Mouse (Mus musculus) intestine, embryonic 15.5 days (tissue): ENCODE results near the gene Sla2. TPM values are rescaled to one million over a fixed set of nuclear protein-coding genes. Genes with fewer than 3 reads are reported as not detected.
"Not testable (repeated sequence)": the region's sequence is repeated elsewhere in the genome, so short reads cannot be mapped to it uniquely, and the experiment has no call there.

ENCODE experiments used
- ATAC-seq: fragments of 200-750 bp; cut with Nextera tagmentation; 2 replicates; pipeline ENCODE4 v1.8.0; 2017; ENCODE audit warnings: moderate TSS enrichment, moderate library complexity
- H3K27ac ChIP-seq: fragments of 300-500 bp; sonication (generic); 2 replicates; pipeline ENCODE4 v1.5.1; 2015; ENCODE audit warnings: mild to moderate bottlenecking, inconsistent platforms
- H3K27me3 ChIP-seq: fragments of 300-500 bp; sonication (generic); replicated peaks from 2 replicates; pipeline ENCODE4 v1.6.1; 2015; ENCODE audit warnings: inconsistent platforms
- H3K36me3 ChIP-seq: fragments of 300-500 bp; sonication (generic); 2 replicates; pipeline ENCODE4 v1.6.1; 2015; ENCODE audit warnings: inconsistent platforms
- H3K4me1 ChIP-seq: fragments of 300-500 bp; sonication (generic); replicated peaks from 2 replicates; pipeline ENCODE4 v1.6.1; 2015; ENCODE audit warnings: inconsistent platforms
- H3K4me2 ChIP-seq: fragments of 300-500 bp; sonication (generic); replicated peaks from 2 replicates; pipeline ENCODE4 v1.6.1; 2015; ENCODE audit warnings: mild to moderate bottlenecking, inconsistent platforms
- H3K4me3 ChIP-seq: fragments of 300-500 bp; sonication (generic); replicated peaks from 2 replicates; pipeline ENCODE4 v1.5.1; 2015; ENCODE audit warnings: inconsistent platforms
- H3K9ac ChIP-seq: fragments of 300-500 bp; sonication (generic); 2 replicates; pipeline ENCODE4 v1.6.1; 2015; ENCODE audit warnings: inconsistent platforms
- H3K9me3 ChIP-seq: fragments of 300-500 bp; sonication (generic); 2 replicates; pipeline ENCODE4 v1.6.1; 2016; ENCODE audit warnings: inconsistent platforms
- WGBS: fragments of 180-500 bp; shearing (Covaris S2); methylation state at CpG from one replicate; pipeline ENCODE4 v1.1.7; 2015; 5-methylcytosine and 5-hydroxymethylcytosine counted together
- polyA plus RNA-seq: library from polyadenylated mRNA; unstranded; fragments of >200 nt; fragmentation: Nextera tagmentation; extraction: Ambion mirVana; gene quantifications from 2 replicates; pipeline ENCODE4 v1.2.1, GENCODE M21; 2015

Gene Sla2
- polyA plus RNA-seq, 1 experiment from 2014 or later = 0.53 TPM

DNA sequence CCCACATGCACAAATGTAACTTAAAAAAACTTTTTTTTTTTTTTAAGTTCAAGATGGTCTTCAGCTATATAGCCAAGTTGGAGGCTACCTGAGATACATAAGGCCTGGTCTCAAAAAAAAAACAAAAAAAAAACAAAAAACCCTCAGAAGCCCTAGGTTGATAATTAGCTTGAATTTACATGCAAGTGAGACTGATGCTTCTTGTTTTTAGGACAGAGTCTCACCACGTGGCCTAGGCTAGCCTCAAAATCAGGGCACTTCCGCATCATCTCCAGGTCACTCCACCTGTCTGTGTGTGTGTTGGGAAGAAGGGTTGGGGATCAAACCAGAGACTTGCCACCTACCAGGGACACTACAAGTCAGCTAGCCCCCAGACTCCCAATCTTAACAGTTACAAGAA is 29.2 kb downstream of the Sla2 start, which contains the start of gene 4930518I15Rik:
Gene 4930518I15Rik (minus strand): TSS at position 112 of the 400 bp plus-strand sequence.
- Histone ChIP-seq H3K9ac (no peak within 1 kb of the TSS), H3K4me3 (no peak within 1 kb of the TSS), H3K4me2 (no peak within 1 kb of the TSS), H3K27me3 (no peaks in the 10 kb centered on the region), H3K9me3 (no peaks in the 10 kb centered on the region), H3K27ac (peak within 1 kb of the TSS; percentile 56), H3K36me3 (peaks cover 6% of the 10 kb centered on the region; the same call in 1 of the 2 replicates), H3K4me1 (peaks cover 4% of the 10 kb centered on the region)
- no peak for ATAC-seq
- WGBS = 82% methylated on average over 2 of the region's 2 CpGs

DNA sequence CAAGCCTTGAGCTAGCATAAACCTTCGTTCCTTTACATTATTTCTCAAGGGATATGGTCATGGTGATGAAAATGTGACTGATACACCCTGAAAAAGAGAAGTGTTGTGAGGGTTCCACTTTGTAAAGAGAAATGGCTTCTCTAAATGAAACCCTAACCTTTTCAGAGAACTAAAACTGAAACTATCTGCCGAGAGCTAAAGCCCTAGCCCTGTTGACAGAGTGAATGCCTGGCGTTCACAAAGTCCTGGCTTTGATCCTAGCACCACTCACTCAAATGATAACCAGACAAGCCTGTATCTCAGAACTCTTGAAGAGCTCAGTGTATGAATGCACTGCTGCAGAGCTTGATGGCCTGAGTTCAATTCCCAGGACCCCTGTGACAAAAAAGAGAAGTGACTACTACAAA is 29.6 kb downstream of the Sla2 start:
- no peak overlapping the region for H3K27ac ChIP-seq
- no peak for ATAC-seq
- H3K9me3 ChIP-seq = no peaks in the 10 kb centered on the region
- 63% methylated on average over 3 of the region's 3 CpGs for WGBS
- H3K4me3 ChIP-seq = no peak overlapping the region
- H3K27me3 ChIP-seq = no peaks in the 10 kb centered on the region
- H3K9ac ChIP-seq = no peak overlapping the region
- peaks cover 6% of the 10 kb centered on the region; the same call in 1 of the 2 replicates for H3K36me3 ChIP-seq
- H3K4me2 ChIP-seq = no peak overlapping the region
- peaks cover 4% of the 10 kb centered on the region for H3K4me1 ChIP-seq

DNA sequence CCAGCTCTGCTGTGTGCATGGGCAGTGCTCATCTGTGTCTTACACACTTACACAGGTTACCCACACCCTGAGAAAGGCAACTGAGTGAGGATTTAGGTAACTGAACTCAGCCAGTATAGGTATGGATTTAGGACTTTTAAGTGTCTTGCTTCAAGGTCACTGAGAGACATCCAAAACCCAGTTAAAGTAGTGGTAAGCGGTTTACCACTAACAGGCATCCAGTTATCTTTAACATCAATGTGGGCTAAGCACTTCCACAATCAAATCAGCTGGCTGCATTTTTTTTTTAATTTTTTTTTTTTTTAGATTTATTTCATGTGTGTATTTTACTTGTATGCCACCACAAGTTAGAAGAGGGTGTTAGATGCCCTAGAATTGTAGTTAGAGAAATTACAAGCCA is 30.7 kb downstream of the Sla2 start:
- no peaks in the 10 kb centered on the region for H3K9me3 ChIP-seq
- peaks cover 14% of the 10 kb centered on the region for H3K36me3 ChIP-seq
- no peak for ATAC-seq

DNA sequence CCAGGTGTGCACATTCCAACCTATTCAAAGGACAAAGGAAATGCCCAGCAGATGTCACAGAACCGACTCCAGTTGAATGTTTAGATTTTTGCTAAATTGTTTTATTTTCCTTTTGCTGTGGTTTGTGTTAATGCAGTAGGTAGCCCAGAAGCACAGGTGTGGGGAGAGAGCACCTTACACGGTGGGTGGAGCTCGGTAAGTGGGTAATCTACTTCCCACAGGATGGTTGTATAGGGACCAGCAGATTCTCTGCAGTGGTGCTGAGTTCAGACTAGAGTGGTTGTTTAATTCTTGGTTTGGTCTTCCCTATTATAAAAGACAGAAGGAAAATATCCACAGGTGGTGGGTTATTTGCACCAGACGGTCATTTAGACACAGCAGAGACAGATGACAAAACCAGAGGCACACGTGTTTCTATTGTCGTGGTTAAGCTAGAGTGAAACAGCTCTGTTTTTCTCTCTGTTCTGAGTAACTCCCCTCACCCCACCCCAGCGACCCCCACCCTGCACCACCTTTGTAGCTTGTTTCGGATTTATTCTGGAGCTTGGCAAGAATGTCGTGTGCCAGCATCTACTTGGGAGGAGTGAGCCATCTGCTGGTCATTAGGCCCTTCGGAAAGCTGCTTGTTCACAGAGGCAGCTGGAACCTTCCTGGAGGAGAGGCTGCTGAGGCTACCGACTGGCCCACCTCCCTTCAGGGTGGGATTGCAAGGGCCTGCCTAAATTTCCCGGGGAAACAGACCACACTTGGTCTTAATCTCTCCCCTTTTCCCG is 32.8 kb downstream of the Sla2 start:
- WGBS = 45% methylated on average over 13 of the region's 13 CpGs
- H3K36me3 ChIP-seq = peaks cover 26% of the 10 kb centered on the region
- H3K4me1 ChIP-seq, H3K4me3 ChIP-seq, ATAC-seq, H3K27ac ChIP-seq, H3K9me3 ChIP-seq, H3K27me3 ChIP-seq, H3K9ac ChIP-seq, H3K4me2 ChIP-seq: not testable (repeated sequence)

More for the DNA sequence above, 30.7 kb downstream of the Sla2 start:
- no peak overlapping the region for H3K27ac ChIP-seq
- no peak overlapping the region for H3K4me2 ChIP-seq
- H3K9ac ChIP-seq = no peak overlapping the region
- H3K4me1 ChIP-seq = no peaks in the 10 kb centered on the region; the same call in 1 of the 2 replicates
- WGBS = 88% methylated on average over 1 of the region's 1 CpGs
- no peaks in the 10 kb centered on the region for H3K27me3 ChIP-seq
- H3K4me3 ChIP-seq = no peak overlapping the region

DNA sequence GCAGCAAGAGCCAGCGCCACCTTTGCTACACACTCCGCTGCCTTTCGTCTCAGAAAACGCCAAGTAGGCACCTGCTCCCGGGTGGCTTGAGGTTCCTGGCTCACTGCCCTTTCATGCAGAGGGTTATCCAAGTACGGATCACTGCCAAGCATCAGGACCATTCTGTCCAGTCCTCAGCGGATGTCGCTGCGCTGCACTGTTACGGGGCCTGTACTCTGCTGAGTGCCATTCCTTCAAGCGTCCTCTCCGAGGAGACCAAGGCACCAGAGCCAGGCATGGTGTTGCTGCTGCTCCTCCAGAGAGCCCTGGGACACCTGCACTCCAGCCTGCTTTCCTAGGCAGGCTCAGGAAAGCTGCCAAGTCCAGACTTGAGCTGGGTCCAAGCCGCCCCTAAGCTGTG is 33.4 kb downstream of the Sla2 start:
- not testable (repeated sequence) for H3K9ac ChIP-seq, H3K27me3 ChIP-seq, ATAC-seq, H3K27ac ChIP-seq, H3K4me3 ChIP-seq, H3K9me3 ChIP-seq, H3K4me1 ChIP-seq, H3K4me2 ChIP-seq
- H3K36me3 ChIP-seq = peaks cover 26% of the 10 kb centered on the region
- 84% methylated on average over 8 of the region's 13 CpGs for WGBS

DNA sequence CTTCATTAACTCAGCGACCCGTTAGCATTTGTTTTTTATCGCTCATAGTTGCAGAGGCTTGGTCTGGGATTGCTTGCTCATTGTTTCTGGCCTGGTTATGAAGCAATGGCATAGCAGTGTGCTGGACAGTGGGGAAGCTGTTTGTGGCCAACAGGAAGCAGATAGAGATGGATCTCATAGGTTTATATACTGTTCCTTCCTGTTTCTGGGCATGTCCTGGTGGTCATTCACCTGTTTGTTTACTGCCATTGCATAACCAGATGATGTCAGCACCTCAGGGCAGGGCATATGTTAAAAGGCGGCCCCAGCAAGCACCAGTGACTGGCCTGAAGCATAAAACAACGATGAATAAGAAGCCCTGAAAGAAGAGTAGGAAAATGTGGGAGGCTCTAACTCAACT is 36.5 kb downstream of the Sla2 start:
- Histone ChIP-seq H3K4me3 (no peak overlapping the region), H3K27ac (no peak overlapping the region), H3K9ac (no peak overlapping the region), H3K27me3 (no peaks in the 10 kb centered on the region), H3K4me1 (peaks cover 5% of the 10 kb centered on the region), H3K9me3 (no peaks in the 10 kb centered on the region), H3K36me3 (peaks cover 28% of the 10 kb centered on the region), H3K4me2 (no peak overlapping the region)
- no peak for ATAC-seq
- 86% methylated on average over 5 of the region's 5 CpGs for WGBS

DNA sequence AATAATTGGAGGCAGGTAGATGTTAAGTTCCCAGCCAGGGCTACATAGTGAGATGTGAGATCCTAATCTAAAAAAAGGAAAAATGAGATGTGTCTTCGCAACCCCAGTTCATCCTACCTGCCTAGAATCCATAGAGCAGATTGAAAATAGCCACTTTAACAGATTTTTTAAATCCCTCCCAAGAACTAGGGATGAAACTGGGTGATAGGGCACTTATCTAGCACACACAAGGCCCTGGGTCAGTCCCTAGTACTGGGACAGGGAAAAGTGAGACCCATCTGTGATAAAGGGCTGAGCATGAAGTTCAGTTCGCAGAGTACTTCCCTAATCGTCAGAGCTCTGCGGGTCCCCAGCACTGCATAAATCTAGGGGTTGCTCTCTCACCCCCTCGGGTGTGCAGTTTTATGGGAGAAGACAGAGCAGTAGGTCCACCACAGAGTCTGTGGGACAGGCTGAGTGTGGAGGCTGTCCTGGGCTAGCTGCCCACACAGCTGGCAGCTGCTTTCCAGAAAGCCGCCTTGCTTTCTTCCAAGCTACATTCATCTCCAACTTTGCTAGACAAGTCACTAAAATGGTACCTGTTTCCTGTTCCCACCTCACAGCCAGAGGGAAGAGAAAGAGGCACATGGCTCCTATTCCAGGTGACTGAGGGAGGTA is 38.3 kb downstream of the Sla2 start:
- Histone ChIP-seq H3K9ac (no peak overlapping the region), H3K36me3 (peaks cover 28% of the 10 kb centered on the region), H3K27me3 (no peaks in the 10 kb centered on the region), H3K9me3 (no peaks in the 10 kb centered on the region), H3K27ac (no peak overlapping the region), H3K4me1 (peaks cover 20% of the 10 kb centered on the region), H3K4me3 (no peak overlapping the region), H3K4me2 (no peak overlapping the region)
- 80% methylated on average over 6 of the region's 6 CpGs for WGBS
- ATAC-seq = no peak

DNA sequence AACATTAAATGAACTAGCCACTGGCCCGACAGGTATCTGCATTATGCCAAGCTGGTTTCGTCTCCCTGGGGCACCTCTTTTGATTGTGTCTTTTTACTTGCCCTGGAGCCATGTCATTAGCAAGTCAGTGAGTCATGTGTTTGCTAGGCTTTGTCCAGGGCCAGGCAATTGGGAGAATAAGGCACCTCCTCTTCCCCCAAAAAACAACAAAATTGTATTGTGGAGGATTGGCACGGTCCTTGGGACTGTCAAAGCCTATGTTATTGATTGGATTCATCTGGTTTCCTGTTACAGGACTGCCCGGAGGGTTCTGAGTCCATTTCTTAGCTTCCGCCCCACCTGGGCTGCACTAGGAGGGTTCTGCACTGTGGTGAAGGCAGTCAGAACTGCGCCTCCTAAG is 39.3 kb downstream of the Sla2 start:
- peaks cover 28% of the 10 kb centered on the region for H3K36me3 ChIP-seq

DNA sequence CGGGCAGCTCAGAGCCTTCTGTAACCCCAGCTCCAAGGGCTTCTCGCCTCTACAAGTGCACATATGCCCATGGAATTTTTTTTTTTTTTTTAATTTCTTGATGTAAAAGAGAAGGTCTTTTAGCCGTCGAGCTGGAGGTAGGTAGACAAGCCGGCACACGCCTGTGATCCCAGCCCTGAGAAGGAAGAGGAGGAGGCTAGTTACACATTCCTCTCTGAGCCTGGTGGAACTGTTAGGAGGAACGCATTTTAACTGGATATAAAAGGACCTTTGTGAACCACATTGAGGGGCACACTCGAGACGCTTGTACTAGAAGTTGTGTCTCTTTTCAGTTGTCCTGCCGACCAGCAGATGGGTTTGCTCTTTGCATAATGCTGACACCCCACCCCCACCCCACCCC is 42.3 kb downstream of the Sla2 start:
- H3K9me3 ChIP-seq = no peaks in the 10 kb centered on the region
- peak overlapping the region; percentile 6 for H3K27ac ChIP-seq
- H3K36me3 ChIP-seq = peaks cover 12% of the 10 kb centered on the region
- H3K9ac ChIP-seq = no peak overlapping the region
- 57% methylated on average over 10 of the region's 10 CpGs for WGBS
- no peak for ATAC-seq
- H3K4me3 ChIP-seq = no peak overlapping the region
- H3K4me2 ChIP-seq = no peak overlapping the region
- no peaks in the 10 kb centered on the region for H3K27me3 ChIP-seq
- peaks cover 45% of the 10 kb centered on the region for H3K4me1 ChIP-seq

More for the DNA sequence above, 39.3 kb downstream of the Sla2 start:
- Histone ChIP-seq H3K9ac (no peak overlapping the region), H3K27ac (no peak overlapping the region), H3K4me3 (no peak overlapping the region), H3K4me2 (no peak overlapping the region), H3K4me1 (peaks cover 30% of the 10 kb centered on the region), H3K9me3 (no peaks in the 10 kb centered on the region), H3K27me3 (no peaks in the 10 kb centered on the region)
- 74% methylated on average over 6 of the region's 6 CpGs for WGBS
- no peak for ATAC-seq

DNA sequence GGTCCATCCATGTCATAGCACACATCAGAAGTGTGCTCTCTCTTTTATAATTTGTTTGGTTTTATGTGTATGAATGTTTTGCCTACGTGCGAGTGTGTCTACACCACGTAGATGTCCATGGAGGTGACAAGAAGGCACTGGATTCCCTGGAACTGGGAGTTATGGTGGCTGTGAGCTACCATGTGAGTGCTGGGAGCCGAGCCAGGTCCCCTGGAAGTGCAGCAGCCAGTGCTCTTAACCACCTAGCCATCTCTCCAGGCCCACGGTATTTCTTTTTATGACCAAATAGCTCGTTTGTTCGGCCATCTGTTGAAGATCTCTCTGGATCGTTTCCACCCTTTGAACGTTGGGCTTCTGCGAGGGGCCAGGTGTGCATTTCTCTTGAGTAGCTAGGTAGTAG is 43.7 kb downstream of the Sla2 start:
- WGBS = 53% methylated on average over 10 of the region's 10 CpGs
- peaks cover 48% of the 10 kb centered on the region for H3K4me1 ChIP-seq
- H3K27ac ChIP-seq = 0 out of 2 replicates have a peak overlapping the region, but pooled peaks have one; percentile 2
- no peak overlapping the region for H3K9ac ChIP-seq
- peak overlapping the region; percentile 86 for H3K4me2 ChIP-seq
- H3K4me3 ChIP-seq = no peak overlapping the region
- H3K9me3 ChIP-seq = no peaks in the 10 kb centered on the region
- H3K27me3 ChIP-seq = no peaks in the 10 kb centered on the region
- ATAC-seq = no peak
- peaks cover 8% of the 10 kb centered on the region for H3K36me3 ChIP-seq

DNA sequence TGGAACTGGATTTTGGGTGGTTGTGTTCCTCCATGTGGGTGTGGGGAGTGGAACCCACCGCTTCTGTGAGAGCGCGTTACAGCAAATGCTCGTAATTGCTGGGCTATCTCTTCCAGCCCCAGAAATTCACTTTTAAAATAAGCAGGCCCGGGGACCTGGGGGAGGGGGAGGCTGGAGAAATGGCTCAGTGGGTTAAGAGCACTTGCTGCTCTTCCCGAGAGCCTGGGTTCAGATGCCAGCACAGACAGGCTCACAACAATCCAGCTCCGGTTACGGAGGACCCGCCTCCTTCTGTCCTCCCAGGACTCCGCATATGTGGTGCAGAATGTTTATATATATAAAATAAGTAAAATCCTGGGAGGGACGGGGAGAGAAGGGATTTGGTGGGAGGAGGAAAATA is 44.3 kb downstream of the Sla2 start:
- no peak for ATAC-seq
- Histone ChIP-seq H3K9me3 (no peaks in the 10 kb centered on the region), H3K27ac (0 out of 2 replicates have a peak overlapping the region, but pooled peaks have one; percentile 94), H3K36me3 (peaks cover 8% of the 10 kb centered on the region), H3K27me3 (no peaks in the 10 kb centered on the region), H3K4me1 (peaks cover 53% of the 10 kb centered on the region), H3K4me2 (peak overlapping the region; percentile 86), H3K9ac (peak overlapping the region; percentile 26; the same call in 1 of the 2 replicates), H3K4me3 (peak overlapping the region; percentile 94)
- 18% methylated on average over 11 of the region's 11 CpGs for WGBS

DNA sequence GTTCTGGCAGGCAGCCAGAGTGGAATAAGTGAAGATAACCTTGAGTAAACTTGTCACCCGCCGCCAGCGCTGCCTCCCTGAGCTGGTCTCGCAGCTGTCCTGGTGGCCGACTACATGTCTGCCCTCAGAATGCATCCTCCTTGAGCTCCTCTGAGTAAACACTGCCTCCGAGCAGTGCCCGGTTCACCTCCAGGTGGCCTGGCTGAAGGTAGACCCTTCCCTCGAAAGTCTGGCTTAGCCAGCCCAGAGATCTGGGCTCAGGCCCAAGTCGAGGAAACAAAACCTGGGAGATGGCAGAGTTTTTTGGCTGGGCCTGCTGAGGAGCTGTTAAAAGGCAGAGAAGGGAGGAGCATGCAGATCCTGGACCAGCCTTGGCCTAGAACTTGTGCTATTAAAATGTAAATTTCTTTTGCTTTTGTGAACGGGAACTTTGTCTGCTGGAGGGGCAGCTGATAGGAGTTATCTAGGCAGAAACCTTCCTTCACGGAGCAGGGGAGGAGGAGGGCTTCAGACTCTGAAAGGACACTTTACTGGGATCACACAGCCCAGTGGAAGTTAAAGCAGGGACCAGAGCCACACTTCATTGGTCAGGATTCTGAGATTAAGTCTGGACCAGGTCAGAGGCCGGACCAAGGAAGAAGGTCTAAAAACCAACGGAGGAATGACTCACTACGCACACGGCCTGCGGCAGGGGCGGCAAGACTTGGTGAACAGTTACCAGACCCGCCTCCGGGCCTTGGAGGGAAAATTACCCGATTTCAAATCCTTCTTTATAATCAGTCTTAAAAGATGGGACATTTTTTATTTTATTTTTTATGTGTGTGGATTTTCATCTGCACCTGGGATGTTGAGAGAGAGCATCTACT is 44.9 kb downstream of the Sla2 start:
- Histone ChIP-seq H3K4me2 (peak overlapping the region; percentile 86), H3K4me3 (peak overlapping the region; percentile 94), H3K27ac (peak overlapping the region; percentile 94), H3K9ac (peak overlapping the region; percentile 80), H3K36me3 (peaks cover 7% of the 10 kb centered on the region), H3K4me1 (peaks cover 53% of the 10 kb centered on the region), H3K9me3 (no peaks in the 10 kb centered on the region), H3K27me3 (no peaks in the 10 kb centered on the region)
- 5% methylated on average over 20 of the region's 20 CpGs for WGBS
- ATAC-seq = peak; percentile 15
